Comparison of ENCODE assay signal across 8 mouse cellular contexts in genomic region chr3:96197129-96197749, GRCm38 (mm10). TPM values are rescaled to one million over a fixed set of nuclear protein-coding genes. Genes with fewer than 3 reads are reported as not detected.
DNase-seq lines count a peak whose midpoint lies in the region; ATAC-seq and TF ChIP-seq lines count a peak whose summit lies in the region.

No protein-coding gene starts in this region.

- peak; percentile 96 for ATAC-seq in forebrain, embryonic 16.5 days
- ATAC-seq in neural tube, embryonic 15.5 days (ENCODE audit: low FRiP score) = peak; percentile 95

- H3K4me1 ChIP-seq in MEL (ENCODE audit: control insufficient read depth in 1 of 2, insufficient read depth in 2 of 2, low read length in 2 of 2) = peaks cover 12 to 22% of the 10 kb centered on the region in 2 experiments
- H3K4me1 ChIP-seq in cerebellum, adult 2 months (ENCODE audit: control insufficient read depth, insufficient read depth, low read length) = no peaks in the 10 kb centered on the region; the same call in 1 of the 2 replicates
- peaks cover 11% of the 10 kb centered on the region for H3K4me1 ChIP-seq in forebrain, embryonic 16.5 days (replicated peaks; ENCODE audit: control insufficient read depth, insufficient read depth, low read length)
- 0 out of 2 replicates have a peak, but pooled peaks cover 3% of the 10 kb centered on the region for H3K4me1 ChIP-seq in lung, adult 2 months (ENCODE audit: control insufficient read depth, insufficient read depth, low read length)
- peaks cover 16% of the 10 kb centered on the region for H3K4me1 ChIP-seq in neural tube, embryonic 15.5 days

- TF ChIP-seq EP300 in MEL (IDR thresholded peaks at IDR 0.05; ENCODE audit: low read depth in 1 of 2, low read length in 2 of 2) = peak in 1 of 2 experiments; percentile 52; a peak in 2 of 4 replicates

- WGBS in cerebellum, adult 2 months = under 1% methylated on average over 50 of the region's 50 CpGs
- under 1% methylated on average over 50 of the region's 50 CpGs for WGBS in forebrain, embryonic 16.5 days
- under 1% methylated on average over 50 of the region's 50 CpGs for WGBS in lung, adult 2 months
- under 1% methylated on average over 50 of the region's 50 CpGs for WGBS in neural tube, embryonic 15.5 days

- peak; percentile 97 to 100 for TF ChIP-seq POLR2A in MEL (IDR thresholded peaks at IDR 0.05; ENCODE audit: control insufficient read depth in 1 of 2, insufficient read depth in 1 of 2, low read depth in 1 of 2, low read length in 2 of 2, poor library complexity in 1 of 2)
- peak; percentile 98 for TF ChIP-seq POLR2A in cerebellum, adult 2 months (IDR thresholded peaks at IDR 0.05; ENCODE audit: borderline replicate concordance, insufficient read depth, low read length)
- TF ChIP-seq POLR2A in lung, adult 2 months (IDR thresholded peaks at IDR 0.05; ENCODE audit: borderline replicate concordance, extremely low read depth, low read depth, low read length) = peak; percentile 97

- no peaks in the 10 kb centered on the region for H3K9me3 ChIP-seq in MEL (replicated peaks; ENCODE audit: insufficient read depth, low read length)
- no peaks in the 10 kb centered on the region for H3K9me3 ChIP-seq in forebrain, embryonic 16.5 days (ENCODE audit: control insufficient read depth, low read length)
- H3K9me3 ChIP-seq in neural tube, embryonic 15.5 days (replicated peaks) = no peaks in the 10 kb centered on the region

- no peak for TF ChIP-seq RAD21 in MEL (IDR thresholded peaks at IDR 0.05; ENCODE audit: low read depth, low read length)

- DNase-seq in MEL (ENCODE audit: low read depth, low spot score) = peak; percentile 99
- peak; percentile 93 to 95 for DNase-seq in cerebellum, adult 2 months
- peak; percentile 86 for DNase-seq in heart, postnatal 4 days
- peak; percentile 91 to 96 for DNase-seq in layer of hippocampus, adult 2 months (ENCODE audit: low spot score in 2 of 2)
- DNase-seq in lung, adult 2 months = peak; percentile 82
- peak; percentile 79 to 85 for DNase-seq in thymus, adult 18-20 months

- H3K9ac ChIP-seq in MEL (ENCODE audit: control insufficient read depth, low read depth, low read length, poor library complexity, severe bottlenecking) = peak overlapping the region; percentile 79
- peak overlapping the region; percentile 91 for H3K9ac ChIP-seq in forebrain, embryonic 16.5 days (replicated peaks; ENCODE audit: low read depth, low read length)
- peak overlapping the region; percentile 98 for H3K9ac ChIP-seq in neural tube, embryonic 15.5 days (replicated peaks)

- peaks cover 9% of the 10 kb centered on the region; the same call in 1 of the 2 replicates for H3K79me2 ChIP-seq in MEL (ENCODE audit: control insufficient read depth, insufficient read depth, low read length, poor library complexity)

- peak overlapping the region; percentile 95 for H3K4me2 ChIP-seq in forebrain, embryonic 16.5 days (ENCODE audit: low read length)
- peak overlapping the region; percentile 99 for H3K4me2 ChIP-seq in neural tube, embryonic 15.5 days

- peak overlapping the region; percentile 60 to 61 for H3K4me3 ChIP-seq in MEL (ENCODE audit: control insufficient read depth in 1 of 2, insufficient read depth in 1 of 2, low read depth in 2 of 2, low read length in 2 of 2)
- H3K4me3 ChIP-seq in cerebellum, adult 2 months (replicated peaks; ENCODE audit: insufficient read depth, low read depth, low read length) = peak overlapping the region; percentile 65
- peak overlapping the region; percentile 75 for H3K4me3 ChIP-seq in forebrain, embryonic 16.5 days (replicated peaks; ENCODE audit: low read length)
- H3K4me3 ChIP-seq in layer of hippocampus, adult 2 months = peak overlapping the region; percentile 80
- peak overlapping the region; percentile 76 for H3K4me3 ChIP-seq in lung, adult 2 months (replicated peaks; ENCODE audit: extremely low read depth, low read depth, low read length)
- peak overlapping the region; percentile 77 for H3K4me3 ChIP-seq in neural tube, embryonic 15.5 days (replicated peaks)

- no peaks in the 10 kb centered on the region for H3K27me3 ChIP-seq in MEL (ENCODE audit: control insufficient read depth in 1 of 2, insufficient read depth in 2 of 2, low read length in 2 of 2)
- no peaks in the 10 kb centered on the region for H3K27me3 ChIP-seq in cerebellum, adult 2 months (ENCODE audit: control insufficient read depth, insufficient read depth, low read length)
- H3K27me3 ChIP-seq in forebrain, embryonic 16.5 days (replicated peaks; ENCODE audit: control insufficient read depth, insufficient read depth, low read length) = no peaks in the 10 kb centered on the region
- no peaks in the 10 kb centered on the region; the same call in 1 of the 2 replicates for H3K27me3 ChIP-seq in neural tube, embryonic 15.5 days (replicated peaks)

- H3K36me3 ChIP-seq in MEL (ENCODE audit: control insufficient read depth in 1 of 2, insufficient read depth in 2 of 2, low read length in 2 of 2) = peaks cover 0 to 16% of the 10 kb centered on the region in 2 experiments; a peak in 2 of 4 replicates
- H3K36me3 ChIP-seq in forebrain, embryonic 16.5 days (ENCODE audit: control insufficient read depth, insufficient read depth) = peaks cover 6% of the 10 kb centered on the region; the same call in 1 of the 2 replicates
- peaks cover 34% of the 10 kb centered on the region for H3K36me3 ChIP-seq in neural tube, embryonic 15.5 days

- H3K27ac ChIP-seq in MEL (ENCODE audit: control insufficient read depth, low read depth, low read length) = peak overlapping the region; percentile 87
- H3K27ac ChIP-seq in cerebellum, adult 2 months (ENCODE audit: insufficient read depth, low read length) = peak overlapping the region; percentile 56
- peak overlapping the region; percentile 98 for H3K27ac ChIP-seq in forebrain, embryonic 16.5 days (ENCODE audit: low read length)
- H3K27ac ChIP-seq in layer of hippocampus, adult 2 months = peak overlapping the region; percentile 93
- H3K27ac ChIP-seq in neural tube, embryonic 15.5 days (replicated peaks) = peak overlapping the region; percentile 99

- no peak for TF ChIP-seq CTCF in MEL (IDR thresholded peaks at IDR 0.05 in 2 of 3, conservative IDR thresholded peaks at IDR 0.05 in 1 of 3; ENCODE audit: control insufficient read depth in 1 of 3, insufficient read depth in 1 of 3, low read depth in 2 of 3, low read length in 3 of 3, poor library complexity in 1 of 3, severe bottlenecking in 1 of 3)
- TF ChIP-seq CTCF in cerebellum, adult 2 months (IDR thresholded peaks at IDR 0.05; ENCODE audit: borderline replicate concordance, insufficient read depth, low read depth, low read length) = no peak
- TF ChIP-seq CTCF in layer of hippocampus, adult 2 months (conservative IDR thresholded peaks at IDR 0.05) = peak; percentile 50
- no peak for TF ChIP-seq CTCF in lung, adult 2 months (IDR thresholded peaks at IDR 0.05; ENCODE audit: insufficient read depth, low read length)

RNA-seq across cellular contexts. Expression of gene Sv2a, which starts 16.3 kb away (rescaled TPM):
- 0.77 and 2.1 TPM in 2 replicates for total RNA-seq in MEL (2012; rRNA removed)
- polyA plus RNA-seq in MEL (2012; ENCODE audit: insufficient read depth in 1 of 2, insufficient read length in 2 of 2, low read depth in 1 of 2, low replicate concordance in 2 of 2, missing spikeins in 1 of 2) = 1 to 10 TPM in 1 of 2 experiments, not detected in 1; 3.3 TPM
- polyA plus RNA-seq in cerebellum, adult 2 months (2012; rRNA removed) = 399 and 405 TPM in 2 replicates
- 70.3 and 87.3 TPM in 2 replicates for polyA plus RNA-seq in forebrain, embryonic 16.5 days (2015; fragmentation: Nextera tagmentation; extraction: Ambion mirVana)
- 10 to 100 TPM; 19.3 to 20.6 TPM for total RNA-seq in heart, postnatal 4 days (2021)
- 100 to 1,000 TPM; 352 to 370 TPM for total RNA-seq in layer of hippocampus, adult 2 months (2021)
- polyA plus RNA-seq in lung, adult 2 months (2012; rRNA removed) = 1.5 and 1.6 TPM in 2 replicates
- 110 and 136 TPM in 2 replicates for polyA plus RNA-seq in neural tube, embryonic 15.5 days (2015; fragmentation: Nextera tagmentation; extraction: Ambion mirVana)

RNA-seq across cellular contexts. Expression of gene Bola1, which starts 22.3 kb away (rescaled TPM):
- total RNA-seq in MEL (2012; rRNA removed) = 115 and 123 TPM in 2 replicates
- polyA plus RNA-seq in MEL (2012; ENCODE audit: insufficient read depth in 1 of 2, insufficient read length in 2 of 2, low read depth in 1 of 2, low replicate concordance in 2 of 2, missing spikeins in 1 of 2) = 100 to 1,000 TPM in 1 of 2 experiments, not detected in 1; 124 TPM
- 47.0 and 47.8 TPM in 2 replicates for polyA plus RNA-seq in cerebellum, adult 2 months (2012; rRNA removed)
- 64.1 and 64.3 TPM in 2 replicates for polyA plus RNA-seq in forebrain, embryonic 16.5 days (2015; fragmentation: Nextera tagmentation; extraction: Ambion mirVana)
- total RNA-seq in heart, postnatal 4 days (2021) = 10 to 100 TPM; 18.8 to 20.9 TPM
- 10 to 100 TPM; 16.2 to 16.7 TPM for total RNA-seq in layer of hippocampus, adult 2 months (2021)
- polyA plus RNA-seq in lung, adult 2 months (2012; rRNA removed) = 61.3 and 70.4 TPM in 2 replicates
- 53.9 and 58.6 TPM in 2 replicates for polyA plus RNA-seq in neural tube, embryonic 15.5 days (2015; fragmentation: Nextera tagmentation; extraction: Ambion mirVana)

RNA-seq across cellular contexts. Expression of gene Hist2h2ab, which starts 22.4 kb away (rescaled TPM):
- total RNA-seq in MEL (2012; rRNA removed) = 197 and 234 TPM in 2 replicates
- under 1 TPM in 1 of 2 experiments, not detected in 1; 0.72 TPM for polyA plus RNA-seq in MEL (2012; ENCODE audit: insufficient read depth in 1 of 2, insufficient read length in 2 of 2, low read depth in 1 of 2, low replicate concordance in 2 of 2, missing spikeins in 1 of 2)
- polyA plus RNA-seq in cerebellum, adult 2 months (2012; rRNA removed) = 2.0 and 3.5 TPM in 2 replicates
- not detected in 2 replicates for polyA plus RNA-seq in forebrain, embryonic 16.5 days (2015; fragmentation: Nextera tagmentation; extraction: Ambion mirVana)
- 10 to 100 TPM; 25.5 to 29.9 TPM for total RNA-seq in heart, postnatal 4 days (2021)
- 10 to 100 TPM in 1 of 2 experiments, 1 to 10 TPM in 1; 9.3 to 12.7 TPM for total RNA-seq in layer of hippocampus, adult 2 months (2021)
- polyA plus RNA-seq in lung, adult 2 months (2012; rRNA removed) = 1.2 and 2.7 TPM in 2 replicates
- 0.47 TPM in 1 of 2 replicates, not detected in the other for polyA plus RNA-seq in neural tube, embryonic 15.5 days (2015; fragmentation: Nextera tagmentation; extraction: Ambion mirVana)

RNA-seq across cellular contexts. Expression of gene Hist2h2ac, which starts 23.4 kb away (rescaled TPM):
- 2,824 and 3,687 TPM in 2 replicates for total RNA-seq in MEL (2012; rRNA removed)
- polyA plus RNA-seq in MEL (2012; ENCODE audit: insufficient read depth in 1 of 2, insufficient read length in 2 of 2, low read depth in 1 of 2, low replicate concordance in 2 of 2, missing spikeins in 1 of 2) = 1 to 10 TPM in 1 of 2 experiments, not detected in 1; 4.8 TPM
- 2.2 and 4.8 TPM in 2 replicates for polyA plus RNA-seq in cerebellum, adult 2 months (2012; rRNA removed)
- 2.1 and 3.3 TPM in 2 replicates for polyA plus RNA-seq in forebrain, embryonic 16.5 days (2015; fragmentation: Nextera tagmentation; extraction: Ambion mirVana)
- total RNA-seq in heart, postnatal 4 days (2021) = 100 to 1,000 TPM; 205 to 211 TPM
- total RNA-seq in layer of hippocampus, adult 2 months (2021) = 10 to 100 TPM; 21.9 to 28.0 TPM
- polyA plus RNA-seq in lung, adult 2 months (2012; rRNA removed) = 6.0 and 7.1 TPM in 2 replicates
- 0.72 and 3.5 TPM in 2 replicates for polyA plus RNA-seq in neural tube, embryonic 15.5 days (2015; fragmentation: Nextera tagmentation; extraction: Ambion mirVana)

RNA-seq across cellular contexts. Expression of gene Hist2h2be, which starts 23.7 kb away (rescaled TPM):
- total RNA-seq in MEL (2012; rRNA removed) = 1.6 and 1.8 TPM in 2 replicates
- polyA plus RNA-seq in MEL (2012; ENCODE audit: insufficient read depth in 1 of 2, insufficient read length in 2 of 2, low read depth in 1 of 2, low replicate concordance in 2 of 2, missing spikeins in 1 of 2) = 1 to 10 TPM in 1 of 2 experiments, not detected in 1; 3.2 TPM
- 8.0 and 9.3 TPM in 2 replicates for polyA plus RNA-seq in cerebellum, adult 2 months (2012; rRNA removed)
- polyA plus RNA-seq in forebrain, embryonic 16.5 days (2015; fragmentation: Nextera tagmentation; extraction: Ambion mirVana) = 8.6 and 10.8 TPM in 2 replicates
- 1 to 10 TPM; 5.7 to 5.8 TPM for total RNA-seq in heart, postnatal 4 days (2021)
- 1 to 10 TPM; 7.6 to 7.9 TPM for total RNA-seq in layer of hippocampus, adult 2 months (2021)
- 4.2 and 6.2 TPM in 2 replicates for polyA plus RNA-seq in lung, adult 2 months (2012; rRNA removed)
- 4.0 and 4.6 TPM in 2 replicates for polyA plus RNA-seq in neural tube, embryonic 15.5 days (2015; fragmentation: Nextera tagmentation; extraction: Ambion mirVana)

Comparison
In these comparisons a context has a peak if more than half of its experiments do, and no peak if none do; other contexts are left out.
1. Peak in every context shown above with its lines: DNase-seq, ATAC-seq, H3K4me3 ChIP-seq and H3K27ac ChIP-seq.
2. RNA of gene Sv2a, which starts 16.3 kb away (polyA plus RNA-seq): 399 to 405 TPM in cerebellum, adult 2 months, 110 to 136 TPM in neural tube, embryonic 15.5 days and 70.3 to 87.3 TPM in forebrain, embryonic 16.5 days; 3.3 TPM in MEL and 1.5 to 1.6 TPM in lung, adult 2 months; every median in the first group is over 10 times any median in the second.